Mouse (Mus musculus) forebrain, embryonic 13.5 days (tissue): ENCODE results near the gene Sergef. TPM values are rescaled to one million over a fixed set of nuclear protein-coding genes. Genes with fewer than 3 reads are reported as not detected.
A peak's percentile ranks its signal among the peaks of the same experiment; 100 is the strongest.

Experiments used
- ATAC-seq: fragments of 200-750 bp; cut with Nextera tagmentation; 2 replicates; pipeline ENCODE4 v1.8.0; 2017
- H3K27ac ChIP-seq: fragments of 300-500 bp; sonication (generic); 2 replicates; pipeline ENCODE4 v1.5.1; 2015; ENCODE audit warnings: inconsistent platforms, mild to moderate bottlenecking, moderate library complexity
- H3K27me3 ChIP-seq: fragments of 300-500 bp; sonication (generic); 2 replicates; pipeline ENCODE4 v1.6.1; 2015; ENCODE audit warnings: mild to moderate bottlenecking, inconsistent platforms
- H3K36me3 ChIP-seq: fragments of 300-500 bp; sonication (generic); 2 replicates; pipeline ENCODE4 v1.6.1; 2015; ENCODE audit warnings: mild to moderate bottlenecking, inconsistent platforms; ENCODE audit not compliant: poor library complexity, severe bottlenecking
- H3K4me1 ChIP-seq: fragments of 300-500 bp; sonication (generic); 2 replicates; pipeline ENCODE4 v1.6.1; 2015; ENCODE audit warnings: inconsistent platforms
- H3K4me2 ChIP-seq: fragments of 300-500 bp; sonication (generic); 2 replicates; pipeline ENCODE4 v1.6.1; 2015; ENCODE audit warnings: inconsistent platforms, mild to moderate bottlenecking, moderate library complexity
- H3K4me3 ChIP-seq: fragments of 300-500 bp; sonication (generic); 2 replicates; pipeline ENCODE4 v1.5.1; 2015; ENCODE audit warnings: mild to moderate bottlenecking, inconsistent platforms
- H3K9ac ChIP-seq: fragments of 300-500 bp; sonication (generic); 2 replicates; pipeline ENCODE4 v1.6.1; 2015; ENCODE audit warnings: mild to moderate bottlenecking, inconsistent platforms
- H3K9me3 ChIP-seq: fragments of 300-500 bp; sonication (generic); replicated peaks from 2 replicates; pipeline ENCODE4 v1.6.1; 2016; ENCODE audit warnings: inconsistent platforms
- WGBS: fragments of 180-500 bp; shearing (Covaris S2); methylation state at CpG from one replicate; pipeline ENCODE4 v1.1.7; 2015; 5-methylcytosine and 5-hydroxymethylcytosine counted together
- polyA plus RNA-seq: library from polyadenylated mRNA; unstranded; fragments of >200 nt; fragmentation: Nextera tagmentation; extraction: Ambion mirVana; gene quantifications from 2 replicates; pipeline ENCODE4 v1.2.1, GENCODE M21; 2015

Sergef gene
- polyA plus RNA-seq, 1 experiment from 2014 or later, result 25.0 TPM

- ATAC-seq, result no peak
- Histone ChIP-seq H3K36me3 (no peaks in the 10 kb centered on the region), H3K9me3 (no peaks in the 10 kb centered on the region), H3K4me1 (peaks cover 19% of the 10 kb centered on the region), H3K4me2 (no peak overlapping the region), H3K4me3 (no peak overlapping the region), H3K9ac (no peak overlapping the region), H3K27ac (no peak overlapping the region), H3K27me3 (no peaks in the 10 kb centered on the region)
- WGBS, result 92% methylated on average over 5 of the region's 5 CpGs
These were observed 110.3 kb downstream of the Sergef start for GRCm38 (mm10) chr7:46529259-46529658.

GRCm38 (mm10) chr7:46526665-46527154 lies 112.9 kb downstream of the Sergef start:
- H3K4me2 ChIP-seq, result no peak overlapping the region
- H3K9me3 ChIP-seq, result no peaks in the 10 kb centered on the region
- no peak for ATAC-seq
- H3K9ac ChIP-seq, result no peak overlapping the region
- WGBS, result 60% methylated on average over 6 of the region's 6 CpGs
- no peak overlapping the region for H3K27ac ChIP-seq
- no peak overlapping the region for H3K4me3 ChIP-seq
- H3K4me1 ChIP-seq, result peaks cover 10% of the 10 kb centered on the region
- H3K36me3 ChIP-seq, result no peaks in the 10 kb centered on the region
- H3K27me3 ChIP-seq, result no peaks in the 10 kb centered on the region

GRCm38 (mm10) chr7:46523215-46523614 lies 116.4 kb downstream of the Sergef start:
- Histone ChIP-seq H3K4me3 (no peak overlapping the region), H3K27ac (no peak overlapping the region), H3K36me3 (no peaks in the 10 kb centered on the region), H3K4me2 (no peak overlapping the region), H3K27me3 (no peaks in the 10 kb centered on the region), H3K9ac (no peak overlapping the region), H3K9me3 (no peaks in the 10 kb centered on the region), H3K4me1 (peaks cover 19% of the 10 kb centered on the region)
- no peak for ATAC-seq
- WGBS, result 91% methylated on average over 7 of the region's 7 CpGs

GRCm38 (mm10) chr7:46521794-46522193 lies 117.8 kb downstream of the Sergef start:
- Histone ChIP-seq H3K4me3 (no peak overlapping the region), H3K4me1 (peaks cover 19% of the 10 kb centered on the region), H3K27me3 (no peaks in the 10 kb centered on the region), H3K27ac (no peak overlapping the region), H3K36me3 (no peaks in the 10 kb centered on the region), H3K9ac (no peak overlapping the region), H3K4me2 (no peak overlapping the region), H3K9me3 (no peaks in the 10 kb centered on the region)
- ATAC-seq, result no peak
- WGBS, result 95% methylated on average over 17 of the region's 17 CpGs

GRCm38 (mm10) chr7:46519148-46519547 lies 120.5 kb downstream of the Sergef start:
- 74% methylated on average over 11 of the region's 11 CpGs for WGBS
- ATAC-seq, result no peak
- no peak overlapping the region for H3K27ac ChIP-seq

GRCm38 (mm10) chr7:46517158-46517557 lies 122.4 kb downstream of the Sergef start:
- Histone ChIP-seq H3K4me1 (peaks cover 32% of the 10 kb centered on the region), H3K9me3 (no peaks in the 10 kb centered on the region), H3K9ac (no peak overlapping the region), H3K4me2 (no peak overlapping the region), H3K27me3 (no peaks in the 10 kb centered on the region), H3K4me3 (no peak overlapping the region), H3K36me3 (no peaks in the 10 kb centered on the region), H3K27ac (no peak overlapping the region)
- ATAC-seq, result no peak
- WGBS, result 65% methylated on average over 5 of the region's 5 CpGs

More at GRCm38 (mm10) chr7:46519148-46519547, 120.5 kb downstream of the Sergef start:
- Histone ChIP-seq H3K4me1 (peaks cover 22% of the 10 kb centered on the region), H3K4me2 (no peak overlapping the region), H3K36me3 (no peaks in the 10 kb centered on the region), H3K4me3 (no peak overlapping the region), H3K9me3 (no peaks in the 10 kb centered on the region), H3K27me3 (no peaks in the 10 kb centered on the region), H3K9ac (no peak overlapping the region)

- no peaks in the 10 kb centered on the region for H3K9me3 ChIP-seq
- no peak overlapping the region for H3K27ac ChIP-seq
- WGBS, result 75% methylated on average over 5 of the region's 5 CpGs
- H3K27me3 ChIP-seq, result no peaks in the 10 kb centered on the region
- no peak overlapping the region for H3K9ac ChIP-seq
- no peak for ATAC-seq
- H3K36me3 ChIP-seq, result no peaks in the 10 kb centered on the region
- H3K4me3 ChIP-seq, result no peak overlapping the region
- peaks cover 33% of the 10 kb centered on the region for H3K4me1 ChIP-seq
- no peak overlapping the region for H3K4me2 ChIP-seq
These were observed 123.6 kb downstream of the Sergef start for GRCm38 (mm10) chr7:46515960-46516359.

GRCm38 (mm10) chr7:46514981-46515380 lies 124.6 kb downstream of the Sergef start:
- Histone ChIP-seq H3K9me3 (no peaks in the 10 kb centered on the region), H3K27me3 (no peaks in the 10 kb centered on the region), H3K4me1 (peaks cover 34% of the 10 kb centered on the region), H3K27ac (no peak overlapping the region), H3K4me2 (no peak overlapping the region), H3K36me3 (no peaks in the 10 kb centered on the region), H3K4me3 (no peak overlapping the region), H3K9ac (no peak overlapping the region)
- ATAC-seq, result no peak
- WGBS, result 94% methylated on average over 8 of the region's 8 CpGs

- ATAC-seq, result no peak
- peaks cover 39% of the 10 kb centered on the region for H3K4me1 ChIP-seq
- no peaks in the 10 kb centered on the region for H3K9me3 ChIP-seq
- no peaks in the 10 kb centered on the region for H3K27me3 ChIP-seq
- no peaks in the 10 kb centered on the region for H3K36me3 ChIP-seq
- WGBS, result 80% methylated on average over 8 of the region's 8 CpGs
- no peak overlapping the region for H3K4me3 ChIP-seq
- no peak overlapping the region for H3K4me2 ChIP-seq
- H3K27ac ChIP-seq, result no peak overlapping the region
- no peak overlapping the region for H3K9ac ChIP-seq
These were observed 126.0 kb downstream of the Sergef start for GRCm38 (mm10) chr7:46513562-46513961.

- H3K27ac ChIP-seq, result 0 out of 2 replicates have a peak overlapping the region, but pooled peaks have one; percentile 35
- no peaks in the 10 kb centered on the region for H3K36me3 ChIP-seq
- no peaks in the 10 kb centered on the region for H3K9me3 ChIP-seq
- no peak for ATAC-seq
- peaks cover 40% of the 10 kb centered on the region for H3K4me1 ChIP-seq
- H3K4me2 ChIP-seq, result no peak overlapping the region
- WGBS, result 76% methylated on average over 5 of the region's 5 CpGs
- H3K4me3 ChIP-seq, result no peak overlapping the region
- no peaks in the 10 kb centered on the region for H3K27me3 ChIP-seq
- no peak overlapping the region for H3K9ac ChIP-seq
These were observed 126.8 kb downstream of the Sergef start for GRCm38 (mm10) chr7:46512792-46513191.

- Histone ChIP-seq H3K4me1 (peaks cover 38% of the 10 kb centered on the region), H3K36me3 (no peaks in the 10 kb centered on the region), H3K27me3 (no peaks in the 10 kb centered on the region), H3K9me3 (no peaks in the 10 kb centered on the region), H3K27ac (peak overlapping the region; percentile 32; the same call in 1 of the 2 replicates), H3K4me2 (peak overlapping the region; percentile 53; the same call in 1 of the 2 replicates), H3K4me3 (no peak overlapping the region), H3K9ac (no peak overlapping the region)
- no peak for ATAC-seq
- WGBS, result 78% methylated on average over 2 of the region's 2 CpGs
These were observed 128.8 kb downstream of the Sergef start for GRCm38 (mm10) chr7:46510806-46511205.

- H3K4me2 ChIP-seq, result peak overlapping the region; percentile 53
- H3K4me1 ChIP-seq, result peaks cover 38% of the 10 kb centered on the region
- H3K9me3 ChIP-seq, result no peaks in the 10 kb centered on the region
- peak overlapping the region; percentile 88 for H3K27ac ChIP-seq
- no peaks in the 10 kb centered on the region for H3K27me3 ChIP-seq
- ATAC-seq, result peak; percentile 89
- WGBS, result 31% methylated on average over 24 of the region's 24 CpGs
- H3K9ac ChIP-seq, result peak overlapping the region; percentile 4; the same call in 1 of the 2 replicates
- H3K36me3 ChIP-seq, result no peaks in the 10 kb centered on the region
- H3K4me3 ChIP-seq, result 0 out of 2 replicates have a peak overlapping the region, but pooled peaks have one; percentile 6
These were observed 130.0 kb downstream of the Sergef start for GRCm38 (mm10) chr7:46509391-46510310.
